Mouse (Mus musculus) retina, postnatal 7 days (tissue): ENCODE results near the gene Egfr.

ENCODE experiments used
- DNase-seq: peaks from one replicate; pipeline ENCODE4 v3.0.0-alpha.2; 2012; ENCODE audit warnings: low read depth, low spot score

The Egfr gene

DNA sequence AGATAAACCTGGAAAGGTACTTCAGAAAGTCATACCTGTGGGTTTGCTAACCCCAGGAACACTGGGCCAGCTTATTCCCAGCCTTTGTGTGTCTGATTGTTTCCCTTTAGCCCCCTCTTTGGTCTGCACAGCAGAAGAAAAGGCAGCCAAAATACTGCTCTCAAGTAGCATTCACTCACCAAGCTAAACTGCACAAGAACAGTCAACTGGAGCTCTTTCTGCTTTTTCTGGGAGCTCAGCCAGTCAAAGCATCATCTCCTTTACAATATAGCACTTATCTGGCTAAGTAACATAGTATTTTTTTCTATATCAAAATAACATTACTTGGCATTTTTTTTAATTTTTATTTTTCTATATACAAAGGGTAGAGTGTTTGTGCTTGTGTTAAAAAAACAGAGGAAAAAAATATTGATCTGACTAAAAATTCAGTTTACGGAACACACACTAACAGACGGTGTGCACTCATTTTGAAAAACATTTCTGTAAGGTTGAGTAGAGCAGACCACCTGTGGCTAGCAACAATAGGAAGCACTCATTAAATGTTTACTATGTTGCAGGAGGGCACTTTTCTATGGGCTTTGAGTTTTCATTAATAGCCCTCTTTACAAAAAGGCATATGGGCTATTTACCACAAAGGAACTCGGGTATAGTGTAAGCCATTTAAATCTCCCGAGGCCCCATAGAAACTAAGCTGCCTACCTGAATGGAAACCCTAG, 72.0 kb downstream of the Egfr start:
- DNase-seq = no peak

DNA sequence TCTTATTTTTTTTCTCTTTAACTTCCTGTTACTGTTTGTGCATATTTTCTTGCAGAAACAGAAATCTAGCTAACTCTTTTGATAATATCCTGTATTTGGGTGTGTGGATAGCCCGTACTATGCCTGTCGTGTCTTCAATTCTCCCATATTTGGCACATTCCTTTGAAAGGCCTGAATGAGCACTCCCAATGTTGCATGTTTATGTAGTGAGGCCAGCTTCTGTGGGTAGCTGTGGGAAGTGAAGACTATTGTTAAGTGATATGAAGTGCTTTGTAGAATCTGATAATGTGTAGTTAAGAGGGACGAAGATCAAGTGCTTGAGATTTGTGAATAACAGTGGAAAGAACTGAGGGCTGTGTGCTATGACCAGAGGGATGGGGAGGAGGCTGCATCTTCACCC, 77.5 kb downstream of the Egfr start:
- DNase-seq = no peak

DNA sequence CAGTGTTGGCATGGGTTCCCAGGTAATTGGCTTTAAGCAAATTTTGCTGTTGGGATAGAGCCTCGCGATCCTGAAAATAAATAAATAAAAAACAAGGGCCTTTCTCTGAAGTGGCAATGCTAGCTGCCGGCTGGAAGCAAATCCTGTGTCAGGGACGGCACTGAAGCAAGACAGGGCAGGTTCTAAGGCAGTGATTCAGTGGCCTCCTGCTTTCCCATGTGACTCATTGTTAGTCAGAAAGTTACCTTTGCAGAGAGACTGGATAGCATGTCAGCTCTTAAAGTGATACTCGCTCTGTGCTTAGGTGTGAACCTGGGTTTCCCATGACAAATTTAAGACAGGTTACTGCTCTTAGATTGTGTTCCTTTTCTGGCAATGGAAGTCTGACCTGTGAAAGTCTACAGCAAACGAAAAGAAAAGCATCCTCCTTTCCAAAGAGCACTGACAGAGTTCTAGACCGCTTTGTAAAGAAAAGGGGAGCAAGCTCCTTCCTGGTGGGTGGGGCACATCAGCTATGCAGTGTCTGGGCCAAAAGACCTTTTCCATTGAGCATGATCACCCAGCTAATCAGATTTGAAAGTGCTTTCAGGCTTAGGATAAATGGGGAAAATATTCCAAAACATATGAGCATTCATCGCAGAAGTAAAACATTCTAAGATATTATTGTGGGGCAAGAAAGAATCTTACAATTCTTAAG, 78.7 kb downstream of the Egfr start:
- DNase-seq = no peak

DNA sequence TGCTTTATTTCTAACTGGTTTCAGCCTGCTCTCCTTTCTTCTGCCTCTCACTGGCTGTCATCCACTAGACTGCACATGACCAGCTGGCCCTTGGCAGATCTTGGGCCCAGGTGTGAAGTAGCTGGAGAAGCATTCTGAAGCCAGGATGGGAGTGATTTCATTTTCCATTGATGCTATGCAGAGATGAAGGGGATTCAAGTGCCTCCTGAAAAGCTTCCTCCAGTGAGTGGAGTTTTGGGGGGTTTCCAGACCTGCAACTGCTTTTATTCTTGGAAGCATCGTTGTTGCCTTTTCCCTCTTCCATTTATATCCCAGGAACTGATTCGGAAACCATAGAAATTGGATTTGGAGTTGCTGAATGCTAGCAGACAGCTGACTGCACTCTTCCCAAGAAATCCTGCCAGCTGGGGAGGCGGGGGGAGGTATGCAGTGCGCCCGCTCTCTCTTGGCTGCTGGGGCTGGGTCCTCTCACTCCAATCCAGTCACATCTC, 80.0 kb downstream of the Egfr start:
- DNase-seq = no peak

DNA sequence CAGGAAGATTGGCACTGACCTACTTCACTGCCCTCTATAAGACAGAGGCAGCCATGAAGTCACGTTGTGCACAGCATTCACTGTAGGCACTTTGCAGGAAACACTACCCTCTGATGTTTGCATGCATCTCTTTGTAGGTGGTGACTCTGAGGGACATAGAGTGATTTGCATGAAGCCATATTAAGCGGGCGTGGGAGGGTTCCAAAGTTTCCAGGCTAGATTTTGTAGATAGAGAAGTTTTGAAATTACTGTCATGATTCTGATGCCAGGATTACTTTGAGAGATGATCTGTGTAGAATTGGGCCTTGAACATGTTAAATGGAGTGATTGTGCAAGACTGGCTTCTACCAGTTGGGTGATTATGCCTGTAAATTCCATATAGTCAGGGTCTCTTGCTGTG, 86.8 kb downstream of the Egfr start:
- no peak for DNase-seq

DNA sequence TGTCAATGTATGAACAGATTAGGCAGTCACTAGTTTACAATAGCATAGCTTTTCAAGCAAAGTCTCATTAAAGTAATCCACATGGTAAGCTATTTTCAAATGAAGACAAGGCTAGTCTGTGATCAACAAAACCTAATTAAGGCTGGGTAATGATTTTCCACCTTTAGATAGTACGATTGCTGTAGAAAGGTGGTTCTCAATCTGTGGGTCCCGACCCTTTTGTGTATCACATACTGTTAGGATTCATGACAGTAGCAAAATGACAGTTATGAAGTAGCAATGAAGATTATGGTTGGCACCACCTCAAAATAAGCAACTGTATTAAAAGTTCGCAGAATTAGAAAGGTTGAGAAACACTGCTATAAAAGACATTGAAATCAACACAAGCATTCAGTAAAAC, 90.9 kb downstream of the Egfr start:
- DNase-seq = no peak

DNA sequence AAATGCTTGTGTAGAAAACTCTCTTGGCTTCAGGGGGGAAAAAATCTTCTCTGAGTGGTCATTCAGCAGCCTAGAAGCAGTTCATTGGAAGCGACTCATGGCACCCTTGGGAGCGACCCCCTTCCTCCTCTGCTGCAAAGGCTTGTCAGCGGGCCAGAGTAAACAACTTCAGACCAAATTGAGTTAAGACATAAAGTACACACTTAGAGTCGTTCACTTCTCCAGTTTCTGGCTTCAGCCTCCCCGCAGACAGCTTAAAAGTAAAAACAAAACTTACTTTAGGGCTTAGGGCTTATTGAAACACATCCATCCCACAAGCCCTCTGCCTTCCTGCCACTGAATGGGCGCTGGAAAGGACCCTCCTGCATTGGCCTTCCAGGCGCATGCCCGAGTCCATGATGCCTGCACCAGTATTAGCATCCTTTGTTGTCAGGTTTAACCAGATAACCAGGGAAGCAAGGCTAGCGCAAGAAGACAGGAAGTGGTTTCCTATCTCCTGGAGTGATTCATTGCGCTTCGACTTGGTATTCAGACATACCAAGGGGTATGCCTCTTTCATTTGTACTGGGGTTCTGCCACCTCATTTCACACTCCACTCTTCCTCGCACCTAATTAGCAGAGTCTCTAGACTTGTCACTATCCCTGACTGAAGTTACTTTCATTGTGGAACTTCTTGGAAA, 92.0 kb downstream of the Egfr start:
- no peak for DNase-seq

DNA sequence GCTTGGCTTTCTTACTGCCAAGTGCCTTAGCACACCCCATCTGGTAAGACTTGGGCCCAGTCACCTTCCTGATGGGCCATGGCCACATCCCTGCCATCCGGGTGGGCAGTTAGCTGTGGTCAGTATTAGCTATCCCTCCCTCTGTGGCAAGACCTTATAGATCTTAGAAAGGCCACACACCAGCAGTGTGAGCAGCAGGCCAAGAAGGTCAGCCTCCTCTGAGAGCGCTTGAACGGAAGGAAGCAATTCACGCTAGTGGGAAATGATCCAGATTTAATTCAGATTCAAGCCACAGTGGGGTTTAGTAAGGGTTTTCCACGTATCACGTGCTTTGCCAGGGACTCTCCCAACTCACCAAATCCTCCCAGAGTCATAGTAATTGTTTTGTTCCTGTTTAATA, 96.9 kb downstream of the Egfr start:
- no peak for DNase-seq

DNA sequence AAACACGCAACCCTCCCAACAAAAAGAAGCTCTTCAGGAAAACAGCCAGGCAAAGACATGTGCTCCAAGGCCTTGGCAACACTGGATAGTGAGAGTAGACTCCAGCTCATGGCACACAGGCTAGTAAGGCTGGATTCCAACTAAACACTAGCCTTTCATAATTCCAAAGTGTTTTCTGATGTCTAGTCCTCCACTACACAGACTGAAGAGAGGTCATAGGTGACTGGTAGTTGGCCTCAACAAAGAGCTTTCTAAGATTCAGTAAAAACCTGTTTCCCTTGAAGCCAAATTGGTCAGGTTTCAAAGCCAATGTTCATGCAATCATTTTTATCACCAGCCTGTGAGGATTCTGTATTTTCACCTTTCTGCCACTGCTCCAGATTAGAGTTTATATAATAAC, 99.4 kb downstream of the Egfr start:
- DNase-seq = no peak

DNA sequence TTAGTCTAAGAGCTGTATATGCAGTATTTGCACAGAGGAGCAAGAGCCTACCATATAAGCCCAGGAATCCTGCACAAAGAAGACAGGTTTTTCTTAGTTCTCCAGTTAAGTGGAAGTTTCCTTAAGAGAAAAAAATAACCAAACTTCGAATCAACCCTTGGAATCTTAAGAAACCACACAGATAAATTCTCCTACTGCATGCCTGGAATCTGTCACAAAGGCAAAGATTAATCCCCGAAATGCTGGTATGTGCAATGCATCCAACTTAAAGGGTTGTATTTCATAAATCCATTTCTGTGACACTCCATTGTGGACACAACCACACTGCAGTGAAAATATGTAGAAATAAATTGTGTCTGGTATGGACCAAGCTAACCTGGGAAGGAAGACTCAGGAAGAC, 102.1 kb downstream of the Egfr start:
- no peak for DNase-seq

DNA sequence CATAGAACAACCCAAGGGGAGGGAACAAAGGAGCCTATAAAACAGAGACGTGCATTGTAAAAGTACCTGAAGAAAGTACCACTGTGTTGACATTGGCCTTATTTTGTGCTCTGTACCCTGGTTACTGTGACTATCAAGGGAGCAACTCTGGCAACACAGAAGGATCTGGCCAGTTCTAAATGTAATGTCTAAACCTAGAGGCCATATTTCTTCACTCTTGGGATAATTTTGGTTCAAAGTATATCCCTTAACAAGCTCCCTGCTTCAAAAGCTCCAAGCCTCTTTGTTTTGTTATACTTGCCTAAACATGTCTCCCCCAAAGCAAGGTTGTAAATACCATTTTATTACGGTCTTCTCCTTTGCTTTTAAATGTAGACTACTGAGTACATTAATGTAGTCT, 105.3 kb downstream of the Egfr start:
- DNase-seq = no peak

DNA sequence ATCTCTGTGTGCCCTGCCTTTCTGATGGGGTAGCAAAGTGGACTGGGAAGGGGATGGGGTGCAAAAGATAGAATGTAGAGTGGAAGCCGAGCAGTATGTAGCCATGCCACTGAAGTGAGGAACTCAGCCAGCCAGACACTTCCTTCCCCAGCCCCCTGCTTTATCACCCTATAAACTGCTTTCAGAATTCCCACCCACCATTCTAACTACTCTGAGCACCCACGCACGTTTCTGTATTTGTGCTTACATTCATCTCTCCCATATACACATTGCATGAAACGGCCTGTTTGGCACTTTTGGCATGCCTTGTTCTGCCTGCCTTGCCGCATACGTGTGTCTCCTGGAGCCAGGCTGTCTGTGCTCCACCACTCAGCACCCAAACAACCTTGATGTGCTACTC, 109.0 kb downstream of the Egfr start:
- DNase-seq = no peak

DNA sequence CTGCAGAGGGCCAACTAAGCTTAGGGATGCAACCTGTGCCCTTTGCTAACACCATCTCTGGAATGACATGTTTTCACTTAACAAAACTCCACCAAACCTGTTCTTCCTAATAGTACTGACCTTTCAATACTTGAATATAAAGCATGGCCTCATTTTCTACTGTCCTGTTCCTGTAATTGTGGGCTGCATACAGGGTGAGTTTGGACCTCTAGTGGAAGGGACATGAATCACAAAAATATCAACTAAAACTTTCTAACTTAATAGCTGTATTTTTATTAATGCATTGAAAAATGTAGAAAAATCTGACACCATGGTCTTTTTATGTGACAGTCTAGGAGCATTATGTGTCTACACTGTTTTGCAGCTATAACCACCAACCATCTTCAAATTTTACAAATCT, 111.5 kb downstream of the Egfr start:
- DNase-seq = no peak

DNA sequence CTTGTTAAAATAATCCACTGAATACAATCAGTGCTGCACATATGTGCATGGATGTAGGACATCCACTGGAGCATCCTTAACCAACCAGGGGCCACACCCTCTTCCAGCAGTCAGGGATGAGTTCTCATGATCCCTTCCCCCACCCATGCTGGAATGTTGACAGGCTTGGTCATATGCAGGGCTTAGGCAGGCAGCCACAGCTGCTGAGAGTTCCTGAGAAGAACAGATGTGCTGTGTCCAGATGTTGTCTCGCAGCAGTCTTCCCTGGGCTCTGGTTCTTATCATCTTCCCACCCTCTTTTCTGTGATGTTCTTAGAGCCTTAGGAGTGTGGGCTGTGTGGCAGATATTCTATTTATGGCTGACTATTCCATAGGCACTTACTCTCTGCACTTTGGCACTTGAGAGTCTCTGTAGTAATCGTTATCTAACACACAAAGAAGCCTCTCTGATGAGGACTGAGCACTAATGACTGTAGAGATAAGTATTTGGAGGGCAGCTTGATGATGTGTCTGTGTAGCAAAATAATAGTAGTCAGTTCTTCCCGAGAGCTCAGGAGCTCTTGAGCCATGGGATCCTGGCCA, 113.1 kb downstream of the Egfr start:
- DNase-seq = no peak

DNA sequence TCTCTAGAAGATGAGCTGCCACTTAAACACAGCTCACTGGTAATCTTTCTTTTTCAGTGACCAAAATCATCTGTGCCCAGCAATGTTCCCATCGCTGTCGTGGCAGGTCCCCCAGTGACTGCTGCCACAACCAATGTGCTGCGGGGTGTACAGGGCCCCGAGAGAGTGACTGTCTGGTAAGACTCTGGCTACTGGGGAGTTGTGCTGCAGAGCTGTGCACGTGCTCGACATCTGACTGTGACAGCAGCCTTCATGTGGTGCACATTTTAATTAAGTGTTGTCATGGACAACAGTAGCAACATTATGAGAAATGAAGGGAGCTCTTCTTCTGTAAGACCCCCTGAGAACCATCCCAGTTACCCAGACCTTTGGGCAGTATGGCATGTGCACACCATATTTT, 116.0 kb downstream of the Egfr start:
- DNase-seq = no peak

DNA sequence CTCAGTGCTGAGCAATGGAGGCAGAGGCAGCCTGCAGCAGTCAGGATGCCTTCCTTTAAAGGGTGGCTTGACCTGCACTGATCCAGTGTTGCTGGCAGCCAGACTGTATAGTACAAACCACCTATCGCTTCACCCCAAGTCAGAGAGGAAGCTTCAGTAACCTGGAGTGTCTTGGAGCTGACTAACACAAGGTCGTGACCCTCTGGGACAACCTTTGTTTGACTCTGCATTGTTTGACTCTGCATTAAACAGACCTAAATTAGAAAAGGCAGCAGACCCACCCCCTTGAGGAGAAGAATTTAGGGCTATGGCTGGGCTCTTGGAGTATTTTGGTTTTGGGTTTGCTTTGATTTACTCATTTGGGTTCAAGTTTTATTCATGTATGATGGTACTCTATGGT, 117.5 kb downstream of the Egfr start:
- DNase-seq = no peak

DNA sequence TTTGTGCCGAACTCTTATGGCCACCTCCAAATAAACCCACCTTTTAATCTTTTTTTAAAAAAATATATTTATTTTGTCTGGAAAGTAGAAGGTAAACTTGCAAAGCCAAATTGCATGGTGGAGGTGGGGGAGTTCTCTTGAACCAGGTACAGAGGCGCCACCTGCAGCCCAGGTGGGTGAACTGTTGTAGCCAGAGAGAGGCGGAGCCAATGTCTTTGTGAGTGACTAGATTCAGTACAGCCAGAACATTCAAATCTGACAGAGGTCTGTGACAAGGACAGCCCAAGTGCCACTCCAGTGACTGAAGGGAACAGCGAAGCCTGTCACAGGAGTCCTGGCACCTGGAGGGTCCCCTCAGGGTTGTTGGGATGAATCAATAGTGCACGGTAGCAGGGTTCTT, 119.1 kb downstream of the Egfr start:
- DNase-seq = no peak

DNA sequence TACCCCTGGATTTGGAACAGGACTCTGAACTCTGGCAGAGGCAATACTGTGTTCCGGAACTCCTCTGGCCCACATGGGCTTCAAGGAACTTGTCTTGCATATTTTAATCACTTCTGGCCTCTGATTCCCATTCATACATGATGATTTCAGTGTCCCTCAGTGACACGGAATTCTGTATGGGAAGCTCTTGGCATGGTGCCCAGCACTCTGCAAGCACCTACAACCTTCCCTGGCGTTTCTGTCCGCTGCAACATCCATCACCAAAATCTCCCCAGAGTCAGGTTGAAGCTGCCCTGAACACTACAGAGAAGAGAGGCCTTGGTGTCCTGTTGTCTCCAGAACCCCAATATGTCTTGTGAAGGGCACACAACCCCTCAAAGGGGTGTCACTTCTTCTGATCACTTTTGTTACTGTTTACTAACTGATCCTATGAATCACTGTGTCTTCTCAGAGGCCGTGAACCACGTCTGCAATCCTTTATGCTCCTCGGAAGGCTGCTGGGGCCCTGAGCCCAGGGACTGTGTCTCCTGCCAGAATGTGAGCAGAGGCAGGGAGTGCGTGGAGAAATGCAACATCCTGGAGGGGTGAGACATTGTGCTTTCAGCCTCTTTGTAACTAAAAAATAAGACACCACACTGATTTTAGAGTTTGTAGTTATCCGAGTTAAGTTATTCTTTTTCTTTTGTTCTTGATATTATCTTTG, 125.8 kb downstream of the Egfr start:
- no peak for DNase-seq

DNA sequence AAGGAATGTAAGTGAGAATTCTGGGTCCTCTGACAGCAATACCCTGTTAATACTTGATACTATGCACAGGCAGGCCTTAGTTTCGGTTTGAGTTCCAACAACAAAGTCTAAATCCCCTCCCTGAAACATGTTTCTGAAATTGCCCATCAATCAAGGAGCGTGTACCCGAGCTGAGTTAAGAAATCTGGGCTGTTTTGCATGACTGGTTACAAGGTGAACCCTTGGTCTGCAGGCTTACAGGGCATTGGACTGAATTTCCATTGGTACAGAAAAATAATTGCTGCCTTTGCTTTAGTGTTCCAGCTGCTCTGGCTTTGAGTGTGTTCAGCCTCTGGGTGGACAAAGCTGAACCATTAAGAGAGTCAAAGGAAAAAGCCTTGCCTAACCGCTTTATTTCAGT, 129.9 kb downstream of the Egfr start:
- no peak for DNase-seq

DNA sequence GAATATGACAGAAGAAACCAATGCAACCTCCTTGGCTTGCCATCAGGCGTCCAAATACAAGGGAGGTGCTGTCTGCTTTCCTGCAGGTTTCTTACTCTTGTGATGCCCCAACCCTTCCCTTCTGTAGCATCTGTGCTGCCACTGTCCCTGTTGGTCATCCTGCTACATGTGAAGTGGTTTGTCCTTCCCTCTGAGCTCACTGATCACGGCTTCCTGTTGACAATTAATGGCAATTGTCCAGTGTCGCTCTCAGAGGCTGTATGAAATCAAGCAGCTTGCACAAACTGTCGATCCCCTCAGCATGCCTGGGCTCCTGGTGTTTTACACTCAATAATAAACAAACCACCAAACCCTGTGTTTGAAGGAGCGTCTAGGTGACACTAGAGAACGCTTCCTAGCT, 134.1 kb downstream of the Egfr start:
- DNase-seq = no peak

DNA sequence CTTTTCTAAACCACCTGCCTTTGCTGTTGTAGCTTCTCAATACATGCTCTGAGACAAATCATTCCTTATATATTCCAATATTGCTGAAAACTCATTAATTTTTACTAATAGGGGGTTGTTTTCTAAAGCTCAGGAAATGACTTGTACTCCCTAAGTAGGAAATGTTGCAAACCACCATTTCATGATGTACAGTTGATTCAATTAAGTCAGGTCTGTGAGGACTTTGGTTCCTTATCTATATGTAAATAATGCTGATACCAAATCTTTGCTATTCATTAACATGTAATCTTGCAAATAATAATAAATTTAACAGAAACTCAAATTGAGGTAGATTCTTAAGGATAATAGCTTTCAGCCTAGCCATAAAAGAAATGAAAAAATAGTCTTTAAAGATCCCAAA, 136.1 kb downstream of the Egfr start:
- no peak for DNase-seq
